Mouse (Mus musculus): ENCODE results near the gene Gsto2.

DNA sequence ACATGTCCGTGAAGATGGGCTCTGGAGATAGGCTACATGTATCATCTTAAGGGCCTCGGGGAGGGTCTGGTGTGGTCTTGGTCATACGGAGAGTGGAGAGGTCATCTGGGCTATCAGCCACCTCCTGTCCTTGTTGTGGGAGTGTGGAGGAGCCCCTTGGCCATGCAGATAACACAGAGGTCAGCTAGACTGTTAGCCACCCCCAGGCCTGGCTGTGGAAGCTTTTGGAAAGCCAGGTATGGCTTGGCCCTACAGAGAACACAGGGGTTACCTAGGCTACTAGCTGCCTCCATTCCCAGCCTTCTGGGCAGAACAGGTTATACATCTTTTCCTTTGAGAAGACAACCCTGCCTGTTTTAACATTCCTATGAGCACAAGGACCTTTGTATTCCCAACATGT, 2.8 kb upstream of the Gsto2 start:
- TF ChIP-seq CTCF (IDR thresholded peaks at IDR 0.05; ENCODE audit: control insufficient read depth, insufficient read depth, low read length) = no peak
- TF ChIP-seq POLR2A (IDR thresholded peaks at IDR 0.05; ENCODE audit: borderline replicate concordance, control insufficient read depth, low read depth, low read length) = no peak
